Mouse (Mus musculus) left cerebral cortex, postnatal 4 days (tissue): ENCODE measurements around the gene Paxip1. TPM values are rescaled to one million over a fixed set of nuclear protein-coding genes. Genes with fewer than 3 reads are reported as not detected.
A peak's percentile ranks its signal among the peaks of the same experiment; 100 is the strongest.

Experiments
- DNase-seq: peaks from one replicate; pipeline ENCODE4 v3.0.0-alpha.2; 2022
- intact Hi-C: fragments of 180-260 bp; cut with DNase I; formaldehyde crosslinking; loops from one replicate; pipeline ENCODE4 v1.15.1; 2025
- total RNA-seq, 2 experiments: library from RNA; stranded (reverse); gene quantifications; 2 replicates each; pipeline ENCODE4 v1.2.3; 2021

Gene Paxip1
- total RNA-seq: 10 to 100 TPM; 39.6 to 50.3 TPM

GRCm38 (mm10) chr5:27791303-27792172 is at the start of gene Paxip1:
Paxip1 (minus strand) TSS chr5:27791691.
- DNase-seq: peak; percentile 99
- intact Hi-C loops: loop anchor here (10.0 kb wide), 1 partner anchor 303 kb away; no protein-coding TSS in a partner anchor

GRCm38 (mm10) chr5:27838061-27838460 is 46.6 kb upstream of the Paxip1 start:
- intact Hi-C loops: no loop called here
- DNase-seq: no peak

GRCm38 (mm10) chr5:27835096-27835495 is 43.6 kb upstream of the Paxip1 start:
- intact Hi-C loops: no loop called here
- no peak for DNase-seq

- intact Hi-C loops: no loop called here
- no peak for DNase-seq
Measured at GRCm38 (mm10) chr5:27827971-27828370, 36.5 kb upstream of the Paxip1 start.

- intact Hi-C loops: no loop called here
Measured at GRCm38 (mm10) chr5:27821161-27821560, 29.7 kb upstream of the Paxip1 start.

GRCm38 (mm10) chr5:27818840-27819672 is 27.6 kb upstream of the Paxip1 start:
- no peak for DNase-seq
- intact Hi-C loops: no loop called here

More at GRCm38 (mm10) chr5:27821161-27821560, 29.7 kb upstream of the Paxip1 start:
- DNase-seq: no peak

- DNase-seq: no peak
- intact Hi-C loops: no loop called here
Measured at GRCm38 (mm10) chr5:27814282-27814681, 22.8 kb upstream of the Paxip1 start.

GRCm38 (mm10) chr5:27793923-27794322 is 2.4 kb upstream of the Paxip1 start:
- intact Hi-C loops: loop anchor here (10.0 kb wide), 1 partner anchor 301 kb away; no protein-coding TSS in a partner anchor
- DNase-seq: peak; percentile 69

GRCm38 (mm10) chr5:27792531-27793205 is 1.2 kb upstream of the Paxip1 start:
- intact Hi-C loops: loop anchor here (10.0 kb wide), 1 partner anchor 302 kb away; no protein-coding TSS in a partner anchor
- DNase-seq: no peak

GRCm38 (mm10) chr5:27792173-27792470 is 631 bp upstream of the Paxip1 start:
- intact Hi-C loops: loop anchor here (10.0 kb wide), 1 partner anchor 303 kb away; no protein-coding TSS in a partner anchor
- DNase-seq: no peak

GRCm38 (mm10) chr5:27790910-27791288 is 592 bp downstream of the Paxip1 start:
- intact Hi-C loops: loop anchor here (10.0 kb wide), 1 partner anchor 304 kb away; no protein-coding TSS in a partner anchor
- peak; percentile 86 for DNase-seq

GRCm38 (mm10) chr5:27790086-27790909 is 1.2 kb downstream of the Paxip1 start:
- DNase-seq: no peak
- intact Hi-C loops: loop anchor here (10.0 kb wide), 1 partner anchor 305 kb away; no protein-coding TSS in a partner anchor

- intact Hi-C loops: no loop called here
Measured at GRCm38 (mm10) chr5:27789586-27789985, 1.9 kb downstream of the Paxip1 start.

GRCm38 (mm10) chr5:27783381-27783780 is 8.1 kb downstream of the Paxip1 start:
- intact Hi-C loops: no loop called here

More at GRCm38 (mm10) chr5:27789586-27789985, 1.9 kb downstream of the Paxip1 start:
- no peak for DNase-seq

GRCm38 (mm10) chr5:27767948-27768347 is 23.5 kb downstream of the Paxip1 start:
- intact Hi-C loops: no loop called here
- peak; percentile 41 for DNase-seq

More at GRCm38 (mm10) chr5:27783381-27783780, 8.1 kb downstream of the Paxip1 start:
- no peak for DNase-seq

GRCm38 (mm10) chr5:27765780-27766179 is 25.7 kb downstream of the Paxip1 start:
- DNase-seq: no peak
- intact Hi-C loops: no loop called here

GRCm38 (mm10) chr5:27744944-27745343 is 46.5 kb downstream of the Paxip1 start:
- no peak for DNase-seq
- intact Hi-C loops: no loop called here

GRCm38 (mm10) chr5:27739216-27739615 is 52.3 kb downstream of the Paxip1 start:
- intact Hi-C loops: no loop called here
- no peak for DNase-seq

GRCm38 (mm10) chr5:27737168-27737567 is 54.3 kb downstream of the Paxip1 start:
- peak; percentile 53 for DNase-seq
- intact Hi-C loops: no loop called here
